Mouse (Mus musculus) left cerebral cortex, adult 6 months (tissue): Measurements from ENCODE around the gene Abhd16b. TPM values are rescaled to one million over a fixed set of nuclear protein-coding genes. Genes with fewer than 3 reads are reported as not detected.

ENCODE experiments used
- long read RNA-seq, 2 experiments: library from polyadenylated mRNA; unstranded; transcript quantifications; one replicate each; pipeline ENCODE4 v2.0.0; 2019 to 2020
- polyA plus RNA-seq: library from polyadenylated mRNA; unstranded; fragments of <200 nt; fragmentation: Nextera tagmentation; gene quantifications from 2 replicates; pipeline ENCODE4 v1.2.3, GENCODE M21; 2021

The Abhd16b gene
- polyA plus RNA-seq, result not detected in 2 replicates
- long read RNA-seq, experiment 1, result 0 reads
- long read RNA-seq, experiment 2, result 0 reads

DNA sequence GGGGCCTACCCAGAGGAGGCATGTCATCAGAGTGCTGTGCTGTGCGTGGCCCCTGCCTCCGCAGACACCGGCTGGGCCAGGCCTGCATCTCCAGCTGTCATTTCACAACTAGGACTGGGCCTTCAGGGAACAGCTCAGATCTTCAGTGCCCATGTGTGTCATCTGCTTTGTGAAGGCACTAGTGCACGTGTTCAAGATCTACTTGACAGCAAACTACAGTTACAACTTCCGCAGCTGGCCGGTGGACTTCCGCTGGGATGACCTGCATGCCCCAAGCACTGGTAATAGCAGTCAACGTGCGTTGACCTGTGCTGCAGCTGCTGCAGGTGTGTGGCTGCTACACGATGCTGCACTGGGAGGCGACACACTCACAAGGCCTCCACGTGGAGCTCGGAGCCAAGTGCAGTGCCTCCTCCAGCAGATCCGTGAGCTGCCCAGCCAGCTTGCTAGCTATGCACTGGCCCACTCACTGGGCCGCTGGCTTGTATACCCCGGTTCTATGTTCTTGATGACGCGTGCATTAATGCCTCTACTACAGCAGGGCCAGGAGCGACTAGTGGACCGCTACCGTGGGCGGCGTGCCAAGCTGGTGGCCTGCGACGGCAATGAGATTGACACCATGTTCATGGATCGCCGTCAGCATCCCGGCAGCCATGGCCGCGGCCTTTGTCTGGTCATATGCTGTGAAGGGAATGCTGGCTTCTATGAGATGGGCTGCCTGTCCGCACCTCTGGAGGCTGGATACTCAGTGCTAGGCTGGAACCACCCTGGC lies at the start of gene Abhd16b:
Abhd16b (plus strand) TSS at position 51 of the 772 bp plus-strand sequence.

DNA sequence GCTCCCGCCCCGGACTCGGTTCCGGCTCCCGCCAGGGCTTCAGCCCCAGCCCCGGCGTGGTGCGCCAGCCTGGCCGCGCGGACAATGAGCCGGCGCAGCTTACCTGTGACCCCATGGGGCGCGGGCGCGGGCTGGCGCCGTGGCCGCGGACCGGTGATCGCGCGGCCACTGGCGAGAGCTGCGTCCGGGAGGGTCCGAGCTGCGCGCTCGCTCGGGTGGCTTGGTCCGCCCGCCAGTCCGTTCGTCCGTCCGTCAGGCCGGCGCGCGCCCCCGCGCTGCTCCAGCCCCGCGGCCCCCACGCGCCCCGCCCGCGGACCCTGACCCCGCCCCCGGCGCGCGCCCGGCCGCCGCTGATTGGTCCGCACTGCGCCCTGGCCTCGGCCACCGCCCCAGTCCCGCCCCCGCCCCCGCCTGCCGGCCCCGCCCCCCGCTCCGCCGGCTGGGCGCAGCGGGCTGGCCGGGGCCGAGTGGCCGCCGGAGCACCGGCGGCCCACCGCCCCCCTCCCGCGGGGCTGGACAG lies 33.8 kb upstream of the Abhd16b start, which contains the start of gene Zbtb46:
Zbtb46 (minus strand) TSS at position 274 of the 520 bp plus-strand sequence.

DNA sequence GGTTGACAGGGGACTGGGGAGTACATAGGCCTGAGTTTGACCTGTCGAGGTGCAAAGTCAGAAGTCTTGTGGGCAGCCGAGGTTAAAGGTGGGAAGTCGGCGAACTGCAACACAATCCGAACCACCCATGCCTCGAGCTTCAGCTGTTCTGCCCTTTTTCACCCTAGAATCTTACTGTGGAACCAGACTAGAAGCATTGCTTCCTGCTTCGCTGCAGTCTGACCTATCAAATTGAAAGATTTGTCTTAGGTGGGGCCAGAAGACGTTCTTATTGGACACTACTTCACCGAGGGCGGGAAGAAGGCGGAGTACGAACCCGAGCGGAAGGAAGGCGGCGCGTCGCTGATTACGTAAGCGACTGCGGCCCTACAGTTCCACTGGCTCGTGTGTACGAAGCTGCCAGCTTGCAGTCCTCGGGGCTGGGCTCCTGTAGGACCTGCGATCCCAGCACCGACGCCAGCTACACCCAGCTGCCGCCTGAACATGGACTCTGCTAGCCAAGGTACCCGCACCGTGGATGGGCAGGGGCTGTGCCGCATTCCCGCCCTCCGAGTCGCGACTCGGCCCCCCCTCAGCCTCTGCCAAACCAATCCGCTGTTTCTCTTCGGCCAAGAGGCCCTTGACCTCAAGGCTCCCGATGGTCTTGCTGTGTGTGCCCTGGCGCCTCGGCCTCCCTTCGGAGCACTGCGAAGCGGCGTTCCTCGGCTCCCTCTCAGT lies 4.0 kb downstream of the Abhd16b start, which contains the start of gene Tpd52l2:
Tpd52l2 (plus strand) TSS at position 312 of the 717 bp plus-strand sequence.

DNA sequence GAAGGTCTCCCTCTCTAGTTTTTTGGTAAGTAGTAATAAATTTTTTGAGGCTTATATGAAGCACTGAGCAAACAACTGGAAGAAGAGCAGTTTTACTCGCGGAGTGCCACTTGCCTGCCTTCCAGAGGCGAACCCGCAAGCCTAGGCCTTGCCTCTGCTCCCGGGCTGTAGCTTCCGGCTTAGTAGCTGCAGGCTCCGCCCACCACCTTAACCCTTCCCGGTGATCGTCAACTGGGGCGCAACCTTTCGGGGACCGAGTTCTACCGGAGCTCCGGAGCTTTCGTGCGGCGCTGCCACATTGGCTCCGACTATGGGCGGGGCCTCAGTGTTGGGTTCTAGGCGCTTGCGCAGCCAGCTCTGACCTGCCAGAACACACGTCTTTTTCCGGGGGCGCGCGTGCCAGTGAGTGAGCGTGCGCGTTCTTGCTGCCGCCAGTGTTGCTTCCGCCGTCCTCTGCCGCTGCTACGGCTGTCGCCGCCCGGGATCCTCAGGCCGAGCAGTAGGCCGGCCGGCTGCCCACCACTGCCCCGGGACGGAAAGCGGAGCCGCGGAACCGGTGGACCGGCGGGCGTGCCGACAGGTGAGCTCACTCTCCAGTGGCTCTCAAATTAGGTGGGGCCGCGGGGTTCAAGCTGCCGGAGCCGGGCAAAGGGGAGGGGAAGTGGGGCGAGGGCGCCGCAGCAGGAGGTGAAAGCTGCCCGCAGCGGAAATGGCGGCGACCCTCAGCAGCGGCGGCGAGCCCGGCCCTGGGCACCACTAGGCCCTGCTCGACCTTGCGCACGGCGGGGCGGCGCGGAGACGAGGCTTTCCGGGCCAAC lies 27.3 kb downstream of the Abhd16b start, which contains the start of gene Dnajc5:
Dnajc5 (plus strand) TSS at position 368 of the 818 bp plus-strand sequence.

Other genes with a start within 250 kb of the Abhd16b start
- gene Gmeb2, start 205.2 kb upstream of the Abhd16b start, polyA plus RNA-seq, result 1.7 and 4.5 TPM in 2 replicates
- 1,269 and 1,330 TPM in 2 replicates for gene Stmn3, start 178.7 kb upstream of the Abhd16b start, polyA plus RNA-seq
- 2.6 and 3.0 TPM in 2 replicates for gene Rtel1, start 173.5 kb upstream of the Abhd16b start, polyA plus RNA-seq
- 20.7 and 23.8 TPM in 2 replicates for gene Zgpat, start 128.3 kb upstream of the Abhd16b start, polyA plus RNA-seq
- 52.6 and 74.6 TPM in 2 replicates for gene Arfrp1, start 127.8 kb upstream of the Abhd16b start, polyA plus RNA-seq
- 3.3 and 5.9 TPM in 2 replicates for gene Lime1, start 113.1 kb upstream of the Abhd16b start, polyA plus RNA-seq
- gene Zbtb46, start 33.8 kb upstream of the Abhd16b start, polyA plus RNA-seq, result 3.4 and 3.7 TPM in 2 replicates
- 95.7 and 115 TPM in 2 replicates for gene Tpd52l2, start 3.9 kb downstream of the Abhd16b start, polyA plus RNA-seq
- 117 and 129 TPM in 2 replicates for gene Dnajc5, start 27.3 kb downstream of the Abhd16b start, polyA plus RNA-seq
- 28.6 and 32.5 TPM in 2 replicates for gene Uckl1, start 91.7 kb downstream of the Abhd16b start, polyA plus RNA-seq
- gene Prpf6, start 98.7 kb downstream of the Abhd16b start, polyA plus RNA-seq, result 27.5 and 46.4 TPM in 2 replicates
- 8.0 and 18.5 TPM in 2 replicates for gene Zfp512b, start 99.6 kb downstream of the Abhd16b start, polyA plus RNA-seq
- 19.1 and 21.8 TPM in 2 replicates for gene Samd10, start 106.0 kb downstream of the Abhd16b start, polyA plus RNA-seq
- gene Gm29797, start 163.8 kb downstream of the Abhd16b start, polyA plus RNA-seq, result not detected in 2 replicates
- 2.4 and 3.0 TPM in 2 replicates for gene Sox18, start 178.4 kb downstream of the Abhd16b start, polyA plus RNA-seq
- 52.7 and 76.3 TPM in 2 replicates for gene Tcea2, start 187.1 kb downstream of the Abhd16b start, polyA plus RNA-seq
- gene Rgs19, start 200.8 kb downstream of the Abhd16b start, polyA plus RNA-seq, result 32.3 and 45.8 TPM in 2 replicates
- not detected in 2 replicates for gene Lkaaear1, start 205.2 kb downstream of the Abhd16b start, polyA plus RNA-seq
- 19.1 and 27.8 TPM in 2 replicates for gene Oprl1, start 221.8 kb downstream of the Abhd16b start, polyA plus RNA-seq